Mouse (Mus musculus): ENCODE data around the gene Psmd9. TPM values are rescaled to one million over a fixed set of nuclear protein-coding genes. Genes with fewer than 3 reads are reported as not detected.

Gene Psmd9
- total RNA-seq, 2 experiments from 2014 or later: 19.2 to 19.5 TPM

- no peak for DNase-seq
- intact Hi-C loops (cut with DNase I; ENCODE audit: low total_unique reads): no loop called here
Observed at GRCm38 (mm10) chr5:123276636-123277341, 107.6 kb downstream of the Psmd9 start.

DNA sequence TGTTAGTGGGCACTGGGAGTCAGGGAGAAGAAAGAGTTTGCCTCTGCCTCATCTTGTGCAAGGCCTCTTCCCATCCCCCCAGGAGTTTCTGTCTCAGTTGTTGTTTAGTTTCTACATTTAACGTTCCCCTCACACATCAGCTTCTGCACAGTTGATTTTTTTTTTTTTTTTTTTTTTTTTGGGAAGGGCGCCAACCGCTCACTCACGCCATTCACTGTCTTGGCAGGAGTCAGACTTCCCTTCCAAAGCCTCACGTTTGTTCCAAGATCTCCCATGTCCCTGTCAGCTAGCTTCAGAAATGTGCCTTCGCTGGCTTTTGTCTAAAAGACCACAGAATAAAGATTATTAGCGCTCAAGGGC, 108.1 kb downstream of the Psmd9 start:
- intact Hi-C loops (cut with DNase I; ENCODE audit: low total_unique reads): no loop called here
- no peak for DNase-seq

- no peak for DNase-seq
- intact Hi-C loops (cut with DNase I; ENCODE audit: low total_unique reads): no loop called here
Observed at GRCm38 (mm10) chr5:123277704-123278103, 108.5 kb downstream of the Psmd9 start.

DNA sequence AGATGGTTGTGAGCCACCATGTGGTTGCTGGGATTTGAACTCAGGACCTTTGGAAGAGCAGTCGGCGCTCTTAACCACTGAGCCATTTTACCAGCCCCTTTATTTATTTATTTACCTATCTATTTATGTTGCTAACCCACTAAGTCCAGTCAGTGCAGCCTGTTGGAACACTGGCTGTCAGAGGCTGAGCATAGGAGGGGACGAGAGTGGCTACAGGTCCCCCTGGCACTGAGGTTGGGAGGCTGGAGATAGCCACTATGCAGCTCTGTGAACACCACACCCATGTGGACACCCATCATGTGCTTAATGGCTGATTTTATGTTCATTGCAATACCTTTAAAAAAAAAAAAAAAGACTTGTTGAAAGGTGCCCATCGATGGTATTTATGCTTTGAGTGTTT, 110.0 kb downstream of the Psmd9 start:
- intact Hi-C loops (cut with DNase I; ENCODE audit: low total_unique reads): no loop called here

GRCm38 (mm10) chr5:123281336-123282136, 112.3 kb downstream of the Psmd9 start:
- intact Hi-C loops (cut with DNase I; ENCODE audit: low total_unique reads): no loop called here
- DNase-seq: no peak

More for the DNA sequence above, 110.0 kb downstream of the Psmd9 start:
- DNase-seq: no peak

DNA sequence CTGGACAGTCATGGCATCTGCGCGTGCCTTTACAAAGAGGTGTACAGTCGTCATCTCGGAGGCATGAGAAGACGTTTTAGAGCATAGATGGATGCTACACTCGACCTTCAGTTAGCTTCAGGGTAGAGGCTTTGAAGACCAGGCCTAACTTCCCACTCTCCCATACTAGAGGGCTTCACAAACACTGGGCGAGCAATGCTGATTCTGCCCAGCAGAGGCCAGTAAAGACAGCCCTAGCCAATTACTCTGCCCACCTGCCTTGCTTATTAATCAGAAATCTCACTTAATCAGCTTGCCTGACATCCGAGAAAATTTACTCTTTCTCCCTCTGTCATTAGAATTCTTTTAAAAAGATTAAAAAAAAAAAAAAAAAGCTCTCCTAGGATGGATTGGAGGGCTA, 116.0 kb downstream of the Psmd9 start:
- intact Hi-C loops (cut with DNase I; ENCODE audit: low total_unique reads): loop anchor here (5.0 kb wide), 1 partner anchor 67 kb away; no protein-coding TSS in a partner anchor
- DNase-seq: no peak

DNA sequence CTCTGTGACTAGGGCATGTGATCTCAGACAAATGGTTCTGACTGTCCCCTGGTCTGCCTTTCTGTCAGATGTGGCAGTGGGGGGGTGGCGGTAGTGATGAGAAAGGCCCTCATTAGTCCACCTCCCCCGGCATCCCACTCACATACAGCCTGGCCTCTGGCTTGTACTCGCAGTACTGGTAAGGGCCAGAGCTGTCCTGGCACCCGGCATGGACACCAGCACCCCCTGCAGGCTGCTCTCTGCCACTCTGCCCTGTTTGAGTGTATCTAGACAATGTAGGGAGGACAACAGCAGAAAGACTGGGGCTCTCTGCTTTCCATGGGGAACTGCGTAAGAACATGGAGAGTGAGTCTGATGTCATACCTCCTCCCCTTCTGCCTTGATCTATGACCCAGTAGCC, 118.9 kb downstream of the Psmd9 start:
- DNase-seq: no peak
- intact Hi-C loops (cut with DNase I; ENCODE audit: low total_unique reads): loop anchor here (5.0 kb wide), 1 partner anchor 64 kb away; no protein-coding TSS in a partner anchor

DNA sequence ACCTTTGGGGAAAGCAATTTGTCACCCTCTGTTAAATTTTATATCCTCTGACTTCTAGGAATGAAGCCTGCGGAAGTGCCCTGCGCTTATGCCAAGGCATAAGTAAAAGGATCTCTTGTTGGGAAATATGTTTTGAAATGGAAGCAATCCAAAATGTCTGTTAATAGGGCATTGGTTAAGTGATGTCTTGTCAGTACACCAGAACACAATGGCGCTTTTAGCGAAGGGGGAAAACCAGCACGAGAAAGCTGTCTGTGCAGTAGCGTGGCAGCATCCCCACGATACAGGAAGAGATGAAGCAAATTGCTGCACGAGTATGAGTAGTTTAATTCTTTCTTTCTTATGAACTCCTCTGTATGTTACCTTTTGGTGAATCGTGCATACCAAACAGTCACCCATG, 125.4 kb downstream of the Psmd9 start:
- intact Hi-C loops (cut with DNase I; ENCODE audit: low total_unique reads): no loop called here
- DNase-seq: no peak

DNA sequence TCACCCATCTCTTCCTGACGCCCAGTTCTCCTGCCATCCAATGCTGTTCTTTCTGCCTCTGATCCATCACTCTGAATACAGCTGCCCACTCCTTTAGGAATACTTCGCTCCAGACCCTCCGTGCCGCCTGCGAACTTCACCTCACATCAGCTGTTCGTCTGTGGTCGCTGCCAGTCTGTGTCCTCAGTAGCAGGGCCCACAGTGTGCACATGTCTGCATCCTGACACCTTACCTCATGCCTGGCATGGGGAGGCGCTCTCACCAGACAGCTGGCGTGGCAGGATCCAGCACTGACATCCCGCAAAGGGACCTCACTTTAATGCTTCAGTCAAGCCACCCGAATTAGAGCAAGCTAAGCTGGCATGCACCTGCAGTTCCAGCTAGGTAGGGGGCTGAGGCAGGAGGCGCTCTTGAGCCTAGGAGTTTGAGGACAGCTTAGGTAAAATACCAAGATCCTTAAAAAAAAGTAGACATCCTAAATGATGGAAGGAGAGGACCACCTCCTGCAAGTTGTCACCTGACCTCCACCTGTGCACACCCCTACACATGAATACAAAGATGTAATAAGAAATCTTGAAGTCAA, 127.1 kb downstream of the Psmd9 start:
- DNase-seq: no peak

GRCm38 (mm10) chr5:123296972-123297754, 128.0 kb downstream of the Psmd9 start:
- intact Hi-C loops (cut with DNase I; ENCODE audit: low total_unique reads): no loop called here
- DNase-seq: no peak

More for the DNA sequence above, 127.1 kb downstream of the Psmd9 start:
- intact Hi-C loops (cut with DNase I; ENCODE audit: low total_unique reads): no loop called here

DNA sequence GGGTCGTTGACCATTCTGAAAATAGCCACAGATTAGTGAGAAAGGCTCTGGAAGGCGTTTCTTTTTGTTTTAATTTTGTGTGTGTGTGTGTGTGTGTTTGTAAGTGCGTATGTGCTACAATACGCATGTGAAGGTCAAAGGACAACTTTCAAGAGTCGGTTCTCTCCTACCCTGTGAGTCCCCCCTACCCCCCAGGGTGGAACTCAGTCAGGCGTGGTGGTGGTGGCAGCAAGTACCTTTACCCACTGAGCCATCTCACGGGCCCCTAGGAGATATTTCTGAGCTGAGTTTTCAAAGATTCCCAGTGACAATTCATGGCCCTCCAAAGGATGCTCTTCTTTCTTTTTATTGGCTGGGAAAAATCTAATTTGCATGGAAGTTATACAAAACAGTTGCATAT, 128.6 kb downstream of the Psmd9 start:
- DNase-seq: no peak

DNA sequence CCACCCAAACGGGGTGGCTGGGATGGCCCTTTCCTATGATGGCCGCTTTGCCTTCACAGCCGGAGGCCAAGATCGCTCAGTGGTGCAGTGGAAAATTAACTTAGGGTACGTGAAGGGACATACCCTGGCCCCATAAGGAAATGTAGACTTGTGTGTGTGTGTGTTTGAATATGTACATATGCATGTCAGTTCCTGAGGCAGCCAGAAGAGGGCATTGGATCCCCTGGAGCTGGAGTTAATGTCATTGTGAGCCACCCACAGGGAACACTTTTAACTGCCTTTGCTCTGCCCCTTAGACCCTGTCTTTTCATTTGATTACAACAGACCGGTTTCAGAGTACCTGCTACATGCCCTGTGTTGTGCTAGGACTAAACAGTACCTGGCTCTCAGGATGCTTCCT, 129.3 kb downstream of the Psmd9 start:
- intact Hi-C loops (cut with DNase I; ENCODE audit: low total_unique reads): no loop called here
- DNase-seq: no peak

More for the DNA sequence above, 128.6 kb downstream of the Psmd9 start:
- intact Hi-C loops (cut with DNase I; ENCODE audit: low total_unique reads): no loop called here

Other genes starting within 250 kb of the Psmd9 start
- 10 to 100 TPM; 13.4 to 14.4 TPM for gene Kdm2b, start 179.6 kb upstream of the Psmd9 start, total RNA-seq (2021)
- 10 to 100 TPM; 39.5 to 47.6 TPM for gene Orai1, start 154.3 kb upstream of the Psmd9 start, total RNA-seq (2021)
- gene Morn3, start 122.4 kb upstream of the Psmd9 start, total RNA-seq (2021): not detected
- gene Tmem120b, start 101.0 kb upstream of the Psmd9 start, total RNA-seq (2021): 10 to 100 TPM; 11.9 TPM
- under 1 TPM; 0.27 to 0.51 TPM for gene Rhof, start 36.7 kb upstream of the Psmd9 start, total RNA-seq (2021)
- 10 to 100 TPM; 10.5 to 11.2 TPM for gene Setd1b, start 27.2 kb upstream of the Psmd9 start, total RNA-seq (2021)
- not detected for gene Hpd, start 13.3 kb downstream of the Psmd9 start, total RNA-seq (2021)
- gene Wdr66, start 82.7 kb downstream of the Psmd9 start, total RNA-seq (2021): 1 to 10 TPM; 2.0 to 2.2 TPM
- gene Bcl7a, start 174.4 kb downstream of the Psmd9 start, total RNA-seq (2021): 10 to 100 TPM; 12.7 to 14.6 TPM
- 10 to 100 TPM; 48.5 to 59.9 TPM for gene Mlxip, start 225.4 kb downstream of the Psmd9 start, total RNA-seq (2021)

All from gastrocnemius, postnatal 14 days (tissue).